Mouse (Mus musculus) hindbrain, embryonic 14.5 days (tissue): ENCODE results near the gene Cd59a. TPM values are rescaled to one million over a fixed set of nuclear protein-coding genes. Genes with fewer than 3 reads are reported as not detected.
"Not testable (repeated sequence)": the region's sequence is repeated elsewhere in the genome, so short reads cannot be mapped to it uniquely, and the experiment has no call there.

Experiments used
- ATAC-seq: fragments of 200-750 bp; cut with Nextera tagmentation; 2 replicates; pipeline ENCODE4 v1.8.0; 2017; ENCODE audit warnings: moderate number of reproducible peaks, mild to moderate bottlenecking, moderate TSS enrichment, moderate library complexity; ENCODE audit not compliant: low FRiP score
- DNase-seq: peaks from one replicate; pipeline ENCODE4 v3.0.0-alpha.2; 2015; ENCODE audit warnings: low spot score
- H3K27ac ChIP-seq: fragments of 300-500 bp; sonication (generic); 2 replicates; pipeline ENCODE4 v1.5.1; 2014; ENCODE audit warnings: mild to moderate bottlenecking, moderate library complexity
- H3K27me3 ChIP-seq: fragments of 300-500 bp; sonication (generic); 2 replicates; pipeline ENCODE4 v1.6.1; 2014; ENCODE audit warnings: mild to moderate bottlenecking, low read length, mixed read lengths; ENCODE audit not compliant: control insufficient read depth, insufficient read depth
- H3K36me3 ChIP-seq: fragments of 300-500 bp; sonication (generic); replicated peaks from 2 replicates; pipeline ENCODE4 v1.6.1; 2014; ENCODE audit not compliant: control insufficient read depth, insufficient read depth
- H3K4me1 ChIP-seq: fragments of 300-500 bp; sonication (generic); replicated peaks from 2 replicates; pipeline ENCODE4 v1.6.1; 2014; ENCODE audit warnings: antibody characterized with exemption, low read length, mixed read lengths; ENCODE audit not compliant: control insufficient read depth, insufficient read depth
- H3K4me2 ChIP-seq: fragments of 300-500 bp; sonication (generic); replicated peaks from 2 replicates; pipeline ENCODE4 v1.6.1; 2014; ENCODE audit warnings: mild to moderate bottlenecking, moderate library complexity
- H3K4me3 ChIP-seq: fragments of 300-500 bp; sonication (generic); replicated peaks from 2 replicates; pipeline ENCODE4 v1.5.1; 2014; ENCODE audit warnings: mild to moderate bottlenecking, low read length
- H3K9ac ChIP-seq: fragments of 300-500 bp; sonication (generic); 2 replicates; pipeline ENCODE4 v1.6.1; 2014
- H3K9me3 ChIP-seq: fragments of 300-500 bp; sonication (generic); 2 replicates; pipeline ENCODE4 v1.6.1; 2016; ENCODE audit warnings: low read length; ENCODE audit not compliant: control insufficient read depth
- WGBS: fragments of 180-500 bp; shearing (Covaris S2); extraction: QIAGEN DNeasy Blood & Tissue Kit; methylation state at CpG from one replicate; pipeline ENCODE4 v1.1.7; 2014; 5-methylcytosine and 5-hydroxymethylcytosine counted together
- polyA plus RNA-seq: library from polyadenylated mRNA; unstranded; fragments of >200 nt; fragmentation: Nextera tagmentation; extraction: Ambion mirVana; gene quantifications from 2 replicates; pipeline ENCODE4 v1.2.1, GENCODE M21; 2014

The Cd59a gene
- polyA plus RNA-seq, 1 experiment from 2014 or later: 16.6 TPM

DNA sequence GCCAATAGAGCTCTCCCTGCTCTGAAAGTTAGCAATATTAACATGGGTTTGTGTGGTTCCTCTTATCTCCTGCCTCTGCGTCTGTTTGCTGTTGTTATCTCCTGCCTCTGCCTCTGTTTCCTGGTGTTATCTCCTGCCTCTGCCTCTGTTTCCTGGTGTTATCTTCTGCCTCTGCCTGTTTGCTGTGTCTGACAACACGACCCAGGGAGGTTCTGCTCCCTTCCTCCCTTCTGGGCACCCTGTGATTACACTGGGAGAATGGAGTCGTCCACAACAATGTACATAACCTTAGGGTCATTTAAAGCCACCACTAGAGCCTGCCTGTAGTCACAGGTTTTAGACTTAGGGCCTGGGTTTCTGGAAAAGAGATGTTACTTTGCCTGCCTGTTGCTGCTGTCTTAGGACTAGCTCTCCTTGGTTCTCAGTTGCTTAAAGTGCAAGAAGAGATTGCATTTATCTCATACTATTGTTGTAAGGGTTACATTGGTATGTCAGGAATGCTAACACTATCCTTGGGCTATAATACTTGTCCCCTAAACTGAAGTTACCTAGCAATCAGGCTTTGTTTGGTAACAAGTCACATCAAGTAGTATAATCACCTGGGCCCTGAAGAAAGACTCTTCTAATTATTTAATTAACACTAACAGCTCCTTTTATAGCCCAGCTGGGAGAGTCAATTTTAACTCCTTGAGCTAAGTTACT, 3.1 kb downstream of the Cd59a start:
- no peaks in the 10 kb centered on the region for H3K36me3 ChIP-seq
- H3K9me3 ChIP-seq: no peaks in the 10 kb centered on the region
- H3K4me3 ChIP-seq: no peak overlapping the region
- no peak overlapping the region for H3K27ac ChIP-seq
- WGBS: 43% methylated on average over 3 of the region's 3 CpGs
- H3K4me1 ChIP-seq: peaks cover 8% of the 10 kb centered on the region
- ATAC-seq (no peak), DNase-seq (no peak)
- no peak overlapping the region for H3K4me2 ChIP-seq
- no peaks in the 10 kb centered on the region for H3K27me3 ChIP-seq
- H3K9ac ChIP-seq: no peak overlapping the region

DNA sequence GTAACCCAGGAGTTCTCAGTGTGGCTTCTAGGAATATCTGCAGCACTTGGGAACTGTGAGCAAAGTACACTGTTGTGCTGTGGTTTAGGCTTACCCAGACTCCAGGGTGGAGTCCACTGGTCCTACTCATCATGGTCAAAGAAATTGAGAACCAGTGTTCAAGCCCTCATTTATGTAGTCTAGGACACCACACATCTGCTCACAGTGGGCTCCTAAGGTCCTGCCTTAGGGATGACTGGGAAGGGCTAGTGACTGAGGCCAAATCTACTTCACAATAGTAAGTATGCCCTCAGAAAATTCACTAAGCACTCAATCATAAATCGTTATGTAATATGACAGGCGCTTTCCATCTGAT, 3.6 kb downstream of the Cd59a start:
- H3K4me3 ChIP-seq: no peak overlapping the region
- no peaks in the 10 kb centered on the region for H3K36me3 ChIP-seq
- WGBS: 97% methylated on average over 2 of the region's 2 CpGs
- DNase-seq: no peak
- H3K4me2 ChIP-seq: no peak overlapping the region
- H3K9ac ChIP-seq: no peak overlapping the region
- H3K27ac ChIP-seq: no peak overlapping the region
- H3K4me1 ChIP-seq: peaks cover 8% of the 10 kb centered on the region
- H3K9me3 ChIP-seq: no peaks in the 10 kb centered on the region
- ATAC-seq: no peak
- no peaks in the 10 kb centered on the region for H3K27me3 ChIP-seq

DNA sequence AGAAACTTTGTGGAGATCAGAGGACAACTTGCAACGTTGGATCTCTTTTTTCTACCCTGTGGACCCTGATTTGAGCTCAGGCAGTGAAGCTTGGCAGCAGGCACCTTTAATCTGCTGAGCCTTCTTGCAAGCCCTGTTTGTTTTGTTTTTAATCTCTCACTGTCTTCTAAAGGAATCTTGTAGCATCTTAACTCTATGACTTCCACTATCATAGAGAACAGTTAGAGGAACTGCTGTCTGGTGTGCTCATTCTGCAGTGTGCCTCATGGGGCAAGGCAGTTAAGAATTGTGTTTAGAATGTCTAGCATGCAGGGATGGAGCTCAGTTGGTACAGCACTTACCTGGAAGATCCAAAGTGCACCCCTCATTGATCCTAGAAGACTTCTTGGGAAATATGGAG, 4.3 kb downstream of the Cd59a start:
- no peak overlapping the region for H3K4me3 ChIP-seq
- DNase-seq: no peak
- no peak for ATAC-seq
- no peaks in the 10 kb centered on the region for H3K36me3 ChIP-seq
- no peaks in the 10 kb centered on the region for H3K27me3 ChIP-seq
- 62% methylated on average over 1 of the region's 1 CpGs for WGBS
- no peak overlapping the region for H3K4me2 ChIP-seq
- H3K27ac ChIP-seq: no peak overlapping the region
- H3K9me3 ChIP-seq: no peaks in the 10 kb centered on the region
- peaks cover 8% of the 10 kb centered on the region for H3K4me1 ChIP-seq
- H3K9ac ChIP-seq: no peak overlapping the region

DNA sequence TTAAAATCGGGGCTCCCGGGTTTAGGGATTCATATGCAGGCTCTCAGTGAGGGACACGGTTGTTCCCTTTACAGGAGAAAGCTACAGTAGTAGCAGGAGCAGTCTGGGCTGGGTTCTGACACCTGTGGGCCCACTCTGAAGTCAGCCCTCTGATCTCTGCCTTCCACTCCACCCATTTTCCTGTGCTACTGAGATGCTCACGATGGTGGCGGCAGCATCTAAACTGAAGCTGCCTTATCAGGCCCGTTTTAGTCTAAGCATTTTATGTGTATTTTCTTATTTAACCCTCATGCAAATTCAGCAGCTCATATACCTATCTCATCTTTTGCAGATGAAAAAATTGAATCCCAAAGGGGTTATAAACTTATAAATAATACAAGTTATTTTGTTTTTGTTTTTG, 9.2 kb downstream of the Cd59a start:
- Histone ChIP-seq H3K36me3 (no peaks in the 10 kb centered on the region), H3K27me3 (no peaks in the 10 kb centered on the region), H3K9me3 (no peaks in the 10 kb centered on the region), H3K4me3 (no peak overlapping the region), H3K9ac (no peak overlapping the region), H3K27ac (no peak overlapping the region), H3K4me1 (no peaks in the 10 kb centered on the region), H3K4me2 (no peak overlapping the region)
- ATAC-seq: no peak
- WGBS: 90% methylated on average over 6 of the region's 6 CpGs
- no peak for DNase-seq

DNA sequence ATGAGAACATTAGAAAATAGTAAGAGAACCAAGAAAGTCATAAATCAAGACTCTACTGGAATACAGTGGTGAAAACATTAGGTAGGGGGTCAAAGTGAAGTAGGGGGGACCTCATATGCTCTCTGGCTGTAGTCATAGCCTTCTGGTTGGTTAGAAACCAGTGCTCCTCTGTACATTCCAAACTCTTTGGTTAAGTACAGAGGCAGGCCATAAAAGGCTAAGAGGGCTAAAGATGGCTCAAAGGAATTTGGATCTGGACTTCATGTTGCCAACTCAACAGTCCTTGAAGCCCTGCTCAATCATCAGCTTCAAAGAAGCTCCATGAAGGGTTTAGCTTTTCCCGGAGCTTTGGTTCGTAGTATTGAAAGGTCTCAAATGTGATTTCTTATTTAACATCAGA, 13.4 kb downstream of the Cd59a start:
- not testable (repeated sequence) for H3K4me1 ChIP-seq, DNase-seq, H3K4me2 ChIP-seq, H3K27me3 ChIP-seq, H3K4me3 ChIP-seq, H3K9me3 ChIP-seq, H3K27ac ChIP-seq, H3K36me3 ChIP-seq, ATAC-seq, H3K9ac ChIP-seq
- WGBS: 96% methylated on average over 2 of the region's 2 CpGs

DNA sequence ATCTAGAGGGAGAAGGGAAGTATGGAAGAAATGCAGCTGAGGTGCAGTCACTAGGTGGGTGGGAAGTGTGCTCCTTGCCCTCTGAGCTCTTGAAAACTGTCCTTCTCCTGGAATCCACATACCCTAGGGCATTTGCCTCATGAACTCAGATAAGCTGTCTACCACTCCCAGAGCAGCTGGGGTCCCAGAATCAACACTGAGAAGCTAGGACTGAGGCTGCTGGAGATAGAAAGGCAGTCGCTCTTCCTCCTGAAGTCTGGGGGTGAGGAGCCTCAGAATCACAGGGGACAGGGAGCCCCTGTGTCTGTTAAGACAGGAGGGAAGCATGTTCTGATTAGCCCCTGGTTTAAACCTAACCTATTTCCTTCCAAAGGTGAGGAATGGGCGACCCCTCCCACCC, 13.9 kb downstream of the Cd59a start:
- no peak overlapping the region for H3K27ac ChIP-seq
- no peak for DNase-seq
- H3K4me2 ChIP-seq: no peak overlapping the region
- H3K4me1 ChIP-seq: no peaks in the 10 kb centered on the region
- H3K36me3 ChIP-seq: no peaks in the 10 kb centered on the region
- H3K9me3 ChIP-seq: no peaks in the 10 kb centered on the region
- ATAC-seq: no peak
- no peaks in the 10 kb centered on the region for H3K27me3 ChIP-seq
- no peak overlapping the region for H3K4me3 ChIP-seq
- WGBS: 70% methylated on average over 2 of the region's 2 CpGs
- no peak overlapping the region for H3K9ac ChIP-seq

DNA sequence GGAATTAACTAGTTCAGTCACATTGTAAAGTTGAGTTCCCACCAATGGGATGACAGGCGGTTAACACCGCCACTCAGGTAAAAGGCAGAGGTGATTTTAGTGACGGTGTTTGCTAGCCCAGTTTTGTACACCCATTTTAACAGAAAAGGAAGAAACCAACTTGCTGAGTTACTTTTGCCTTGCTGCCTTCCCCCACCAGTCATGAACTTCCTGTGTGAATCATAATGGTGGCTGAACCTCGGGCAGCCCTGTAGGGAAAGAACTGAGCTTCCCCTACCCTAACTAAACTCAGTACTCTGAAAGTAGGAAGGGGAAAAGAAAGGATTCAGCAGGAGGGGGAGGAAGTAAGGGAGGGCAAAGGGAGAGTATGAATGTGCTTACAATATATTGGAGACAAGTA, 14.4 kb downstream of the Cd59a start:
- Histone ChIP-seq H3K4me1 (no peaks in the 10 kb centered on the region), H3K9me3 (no peaks in the 10 kb centered on the region), H3K27me3 (no peaks in the 10 kb centered on the region), H3K4me3 (no peak overlapping the region), H3K27ac (no peak overlapping the region), H3K36me3 (no peaks in the 10 kb centered on the region), H3K4me2 (no peak overlapping the region), H3K9ac (no peak overlapping the region)
- DNase-seq (no peak), ATAC-seq (no peak)
- 89% methylated on average over 4 of the region's 4 CpGs for WGBS

DNA sequence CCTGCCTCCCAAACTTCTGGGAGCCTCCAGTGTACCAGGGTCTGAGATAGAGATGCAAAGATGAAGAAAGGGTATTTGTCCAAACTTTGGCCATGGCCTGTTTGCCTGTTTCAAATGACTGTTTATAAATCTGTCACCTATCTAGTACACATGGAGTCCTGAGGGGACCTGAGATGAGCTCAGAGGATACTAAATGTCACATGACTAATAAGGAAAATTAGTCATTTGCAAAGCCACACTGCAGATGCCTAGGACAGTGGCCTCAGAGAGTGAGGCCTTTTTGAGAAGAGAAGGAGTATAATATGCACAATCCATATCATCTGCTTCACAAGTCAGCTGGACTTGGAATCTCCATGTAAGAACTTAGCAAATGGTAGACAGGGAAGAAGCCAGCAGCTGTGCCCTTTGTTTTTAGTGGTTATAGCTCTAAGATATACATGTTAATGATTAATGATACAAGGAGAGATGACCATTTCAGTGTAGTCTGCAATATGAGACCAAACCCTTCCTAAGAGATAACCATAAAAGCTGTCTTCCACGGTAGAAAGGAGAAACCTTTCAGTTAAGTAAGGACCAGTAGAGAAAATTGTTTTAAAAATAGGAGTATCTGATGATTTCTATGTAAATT, 15.7 kb downstream of the Cd59a start:
- H3K4me2 ChIP-seq, ATAC-seq, H3K36me3 ChIP-seq, H3K27ac ChIP-seq, DNase-seq, H3K9me3 ChIP-seq, H3K4me3 ChIP-seq, H3K9ac ChIP-seq, H3K4me1 ChIP-seq, H3K27me3 ChIP-seq: not testable (repeated sequence)
- no CpG with 5 or more reads among the region's 1 CpGs for WGBS

DNA sequence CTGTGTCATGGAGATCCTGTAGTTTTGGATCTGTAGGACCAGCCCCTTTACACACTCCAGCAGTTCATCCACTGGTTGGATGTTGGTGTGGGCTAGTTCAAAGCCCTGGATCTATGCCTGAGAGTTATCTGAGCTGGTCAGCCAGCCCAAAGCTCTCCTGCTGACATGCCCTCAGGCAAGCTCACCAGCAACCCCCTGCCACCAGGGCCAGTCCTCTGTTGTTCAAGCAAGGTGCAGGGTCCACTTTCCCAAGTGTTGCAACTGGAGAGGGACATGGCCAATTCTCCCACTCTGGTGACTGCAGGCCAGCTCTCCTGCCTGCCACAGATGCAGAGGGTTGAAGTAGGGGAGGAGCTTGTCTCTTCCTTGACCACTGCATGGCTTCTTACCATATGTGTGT, 18.0 kb downstream of the Cd59a start:
- ATAC-seq, H3K4me2 ChIP-seq: not testable (repeated sequence)

DNA sequence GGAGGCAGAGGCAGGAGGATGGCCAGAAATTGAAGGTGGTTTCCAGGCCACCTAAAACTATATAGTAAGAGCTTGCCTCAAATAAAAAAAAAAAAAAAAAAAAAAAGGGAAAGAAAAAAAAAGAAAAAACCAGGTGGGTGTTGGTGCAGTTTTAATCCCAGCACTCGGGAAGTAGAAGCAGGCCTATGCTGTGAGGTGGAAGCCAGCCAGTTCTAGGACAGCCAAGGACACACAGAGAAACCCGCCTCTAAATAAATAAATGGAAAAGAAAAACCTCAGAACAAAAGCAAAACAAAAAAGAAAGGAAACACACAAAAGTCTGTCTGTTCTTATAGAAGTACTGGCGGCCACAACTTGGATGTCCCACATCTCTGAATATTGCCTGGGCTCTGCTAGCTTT, 19.3 kb downstream of the Cd59a start:
- Histone ChIP-seq H3K27me3 (no peaks in the 10 kb centered on the region), H3K4me1 (no peaks in the 10 kb centered on the region), H3K9me3 (no peaks in the 10 kb centered on the region), H3K4me2 (no peak overlapping the region), H3K36me3 (no peaks in the 10 kb centered on the region), H3K4me3 (no peak overlapping the region), H3K9ac (no peak overlapping the region), H3K27ac (no peak overlapping the region)
- ATAC-seq (no peak), DNase-seq (no peak)
- 81% methylated on average over 3 of the region's 3 CpGs for WGBS

More for the DNA sequence above, 18.0 kb downstream of the Cd59a start:
- H3K9ac ChIP-seq, H3K27me3 ChIP-seq, H3K9me3 ChIP-seq, H3K4me3 ChIP-seq, H3K27ac ChIP-seq, DNase-seq, H3K36me3 ChIP-seq, H3K4me1 ChIP-seq: not testable (repeated sequence)
